Mouse (Mus musculus) heart, postnatal 25 days (tissue): Measurements from ENCODE around the gene Dnhd1. TPM values are rescaled to one million over a fixed set of nuclear protein-coding genes. Genes with fewer than 3 reads are reported as not detected.
"Not testable (repeated sequence)": the region's sequence is repeated elsewhere in the genome, so short reads cannot be mapped to it uniquely, and the experiment has no call there.

Source experiments
- DNase-seq: peaks from one replicate; pipeline ENCODE4 v3.0.0; 2022; ENCODE audit warnings: low spot score
- intact Hi-C: fragments of 180-260 bp; cut with DNase I; formaldehyde crosslinking; loops from one replicate; pipeline ENCODE4 v1.15.1; 2025
- total RNA-seq, 2 experiments: library from RNA; stranded (reverse); gene quantifications; 2 replicates each; pipeline ENCODE4 v1.2.3; 2021

The Dnhd1 gene
- total RNA-seq, 2 experiments from 2014 or later: 0.65 to 0.73 TPM

DNA sequence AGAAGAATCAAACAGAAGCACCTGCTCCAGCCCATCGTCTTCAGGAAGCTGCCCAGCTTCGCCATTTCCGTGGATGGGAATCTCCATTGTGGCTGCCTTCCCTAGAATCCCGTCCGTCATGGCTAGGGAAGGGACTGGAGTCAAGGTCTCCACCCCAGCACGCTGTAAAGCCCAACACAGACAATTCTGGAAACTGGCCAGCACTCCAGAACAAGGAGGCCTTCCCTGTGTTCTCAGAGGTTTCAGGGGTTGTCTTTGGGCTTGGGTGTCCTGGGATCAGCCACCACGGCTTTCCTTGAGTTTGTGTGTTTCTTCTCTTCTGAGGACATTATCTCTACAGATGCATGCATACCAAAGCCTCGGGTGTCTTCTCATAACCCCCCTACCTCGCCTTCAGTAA lies 11.3 kb upstream of the Dnhd1 start:
- no peak for DNase-seq
- intact Hi-C loops: loop anchor here (5.0 kb wide), 1 partner anchor 87 kb away; the partner anchor contains the start of gene Smpd1

DNA sequence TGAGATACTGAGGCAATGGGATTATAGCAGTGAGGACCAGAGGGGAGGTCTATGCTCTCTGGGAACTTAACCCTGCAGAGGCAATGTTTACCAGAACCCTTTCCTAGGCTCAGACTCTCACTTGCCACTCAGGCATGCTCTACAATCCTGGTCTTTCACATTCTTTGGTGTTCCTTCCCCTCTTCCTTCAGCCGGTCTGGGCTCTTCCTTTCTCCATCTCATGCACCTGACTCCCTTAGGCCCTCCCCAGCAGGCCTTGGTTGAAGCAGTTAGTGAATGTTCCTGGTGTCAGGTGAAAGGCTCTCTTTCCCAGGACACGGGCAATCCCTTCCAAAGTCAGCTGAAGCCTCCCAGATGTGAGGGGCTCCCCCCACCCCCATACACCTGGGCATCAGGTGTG lies 10.9 kb upstream of the Dnhd1 start, which contains the start of gene Timm10b:
Gene Timm10b, plus strand, starts transcription at position 301 of the 400 bp plus-strand sequence.
- no peak for DNase-seq
- intact Hi-C loops: loop anchor here (5.0 kb wide), 3 partner anchors 87 to 173 kb away; partner anchors contain the start of genes Ilk, Mrpl17, Rrp8 and Smpd1

DNA sequence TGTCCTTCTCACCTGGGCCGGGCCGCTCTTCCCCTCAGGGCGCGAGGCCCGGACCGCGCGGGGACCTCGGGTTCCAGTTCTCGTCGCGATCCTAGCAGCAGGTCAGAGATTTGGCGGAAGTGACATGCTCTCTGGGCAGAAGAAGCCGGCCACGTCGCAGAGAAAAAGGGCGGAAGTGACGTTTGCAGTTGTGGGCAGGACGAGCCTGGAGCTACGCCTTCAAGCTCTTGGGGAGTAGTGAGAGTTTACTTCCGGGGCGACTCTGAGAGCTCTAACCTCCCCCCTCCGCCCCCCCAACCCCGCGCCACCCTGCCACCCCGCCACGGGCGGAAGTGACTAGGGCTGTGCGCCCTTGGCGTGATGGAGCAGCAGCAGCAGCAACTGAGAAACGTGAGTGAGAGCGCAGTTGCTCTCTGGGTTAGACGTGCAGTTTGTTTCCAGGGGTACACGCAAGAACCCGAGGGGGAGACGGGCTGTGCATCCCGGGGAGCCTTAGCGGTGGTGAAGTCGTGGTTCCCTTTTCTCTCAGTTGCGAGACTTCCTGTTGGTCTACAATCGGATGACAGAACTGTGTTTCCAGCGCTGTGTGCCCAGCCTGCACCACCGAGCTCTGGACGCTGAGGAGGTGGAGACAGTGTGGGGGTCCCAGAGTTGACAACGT lies 10.3 kb upstream of the Dnhd1 start, which contains the start of the genes Arfip2 and Gm45799:
Gene Arfip2, minus strand, starts transcription at position 184 of the 661 bp plus-strand sequence.
Gene Gm45799, plus strand, starts transcription at position 320 of the 661 bp plus-strand sequence.
- intact Hi-C loops: loop anchor here (5.0 kb wide), 2 partner anchors 97 to 172 kb away; partner anchors contain the start of genes Ilk, Mrpl17 and Rrp8
- DNase-seq: peak; percentile 95

- intact Hi-C loops: loop anchor here (5.0 kb wide), 2 partner anchors 96 to 171 kb away; partner anchors contain the start of genes Ilk, Mrpl17 and Rrp8
- DNase-seq: no peak
Measured at GRCm38 (mm10) chr7:105640894-105641255, 9.8 kb upstream of the Dnhd1 start.

DNA sequence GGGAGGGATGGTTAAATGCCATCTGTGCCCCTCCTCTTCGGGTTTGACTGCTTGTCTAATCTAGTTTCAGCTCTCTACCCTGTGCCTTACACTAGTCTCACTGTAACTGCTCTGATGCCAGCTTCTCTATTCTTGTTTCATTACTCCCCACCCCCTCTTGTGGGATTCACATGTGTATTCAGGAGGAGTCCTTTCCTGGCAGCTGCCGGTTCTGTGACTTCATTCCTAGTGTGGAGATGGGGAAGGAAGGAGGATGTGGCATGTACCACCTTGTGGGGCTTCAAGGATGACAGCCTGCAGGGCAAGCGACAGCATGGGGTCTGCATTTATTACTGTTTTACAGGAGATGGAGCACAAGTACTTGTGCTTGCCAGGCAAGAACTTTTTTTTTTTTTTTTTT lies 8.7 kb upstream of the Dnhd1 start:
- no peak for DNase-seq
- intact Hi-C loops: loop anchor here (5.0 kb wide), 2 partner anchors 95 to 170 kb away; partner anchors contain the start of genes Ilk, Mrpl17 and Rrp8

- intact Hi-C loops: no loop called here
Measured at GRCm38 (mm10) chr7:105685541-105686197, 35.0 kb downstream of the Dnhd1 start.

DNA sequence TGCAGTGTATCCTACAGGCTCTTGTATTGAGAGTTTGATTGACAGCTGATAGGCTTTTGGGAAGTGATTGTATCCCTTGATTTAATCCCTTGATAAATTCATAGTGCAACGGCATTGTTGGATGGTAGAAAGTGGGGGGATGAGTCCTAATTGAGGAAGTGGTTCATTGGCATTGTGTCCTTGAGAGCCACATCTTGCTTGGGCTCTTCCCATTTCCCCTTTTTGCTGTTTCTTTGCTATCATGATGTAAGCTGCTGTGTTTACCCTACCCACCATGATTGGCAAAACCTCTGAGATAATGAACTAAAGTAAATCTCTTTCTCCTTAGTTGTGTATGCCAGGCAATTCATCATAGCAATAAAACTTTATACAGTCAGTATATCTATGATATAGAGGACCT lies 40.2 kb downstream of the Dnhd1 start:
- intact Hi-C loops: no loop called here
- DNase-seq: no peak

More at GRCm38 (mm10) chr7:105685541-105686197, 35.0 kb downstream of the Dnhd1 start:
- no peak for DNase-seq

- DNase-seq: no peak
- intact Hi-C loops: no loop called here
Measured at GRCm38 (mm10) chr7:105703184-105703583, 52.6 kb downstream of the Dnhd1 start.

DNA sequence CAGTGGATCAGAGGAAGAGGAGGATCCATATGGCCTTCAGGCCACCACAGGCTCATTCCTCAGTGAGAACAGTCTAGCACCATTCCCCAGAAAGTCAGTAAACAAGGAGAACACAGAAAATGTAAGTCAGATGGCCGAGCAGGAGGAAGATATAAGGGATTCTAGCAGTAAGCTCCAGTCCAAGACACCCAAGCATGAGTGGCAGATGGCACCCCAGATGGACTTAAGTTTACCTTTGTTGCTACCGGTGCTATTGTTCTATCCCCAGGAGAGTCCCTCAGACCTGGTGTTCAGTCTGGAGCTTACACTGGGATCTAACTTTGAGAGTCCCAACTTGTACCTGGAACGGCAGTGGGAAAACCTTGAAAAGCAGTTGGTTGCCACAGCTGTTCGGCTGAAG lies 53.2 kb downstream of the Dnhd1 start:
- no peak for DNase-seq
- intact Hi-C loops: no loop called here

DNA sequence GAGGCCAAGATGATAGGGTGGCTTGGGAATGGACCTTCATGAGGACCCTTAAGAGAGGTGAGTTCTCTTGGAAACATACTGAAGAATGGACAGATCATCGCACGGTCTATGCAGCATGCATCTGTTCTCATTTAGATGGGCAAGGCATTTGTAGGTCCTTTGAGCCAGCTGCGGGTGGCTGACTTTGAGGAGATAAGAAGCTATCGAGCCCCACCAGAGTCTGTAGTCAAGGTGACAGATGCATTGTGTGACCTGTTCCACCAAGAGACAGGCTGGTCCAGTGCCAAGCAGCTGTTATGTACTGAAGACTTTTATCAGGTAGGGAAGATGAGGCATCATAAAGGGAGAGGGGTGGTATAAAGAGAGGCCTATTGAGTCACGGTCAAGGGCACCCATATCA lies 58.1 kb downstream of the Dnhd1 start:
- intact Hi-C loops: no loop called here
- no peak for DNase-seq

GRCm38 (mm10) chr7:105715366-105715765 lies 64.7 kb downstream of the Dnhd1 start:
- intact Hi-C loops: no loop called here
- no peak for DNase-seq

- intact Hi-C loops: no loop called here
- DNase-seq: no peak
Measured at GRCm38 (mm10) chr7:105721916-105722315, 71.3 kb downstream of the Dnhd1 start.

- no peak for DNase-seq
- intact Hi-C loops: loop anchor here (1.0 kb wide), 1 partner anchor 92 kb away; no protein-coding TSS in a partner anchor
Measured at GRCm38 (mm10) chr7:105726144-105726979, 75.7 kb downstream of the Dnhd1 start.

GRCm38 (mm10) chr7:105726980-105727325 lies 76.3 kb downstream of the Dnhd1 start:
- no peak for DNase-seq
- intact Hi-C loops: loop anchor here (1.0 kb wide), 1 partner anchor 91 kb away; no protein-coding TSS in a partner anchor

DNA sequence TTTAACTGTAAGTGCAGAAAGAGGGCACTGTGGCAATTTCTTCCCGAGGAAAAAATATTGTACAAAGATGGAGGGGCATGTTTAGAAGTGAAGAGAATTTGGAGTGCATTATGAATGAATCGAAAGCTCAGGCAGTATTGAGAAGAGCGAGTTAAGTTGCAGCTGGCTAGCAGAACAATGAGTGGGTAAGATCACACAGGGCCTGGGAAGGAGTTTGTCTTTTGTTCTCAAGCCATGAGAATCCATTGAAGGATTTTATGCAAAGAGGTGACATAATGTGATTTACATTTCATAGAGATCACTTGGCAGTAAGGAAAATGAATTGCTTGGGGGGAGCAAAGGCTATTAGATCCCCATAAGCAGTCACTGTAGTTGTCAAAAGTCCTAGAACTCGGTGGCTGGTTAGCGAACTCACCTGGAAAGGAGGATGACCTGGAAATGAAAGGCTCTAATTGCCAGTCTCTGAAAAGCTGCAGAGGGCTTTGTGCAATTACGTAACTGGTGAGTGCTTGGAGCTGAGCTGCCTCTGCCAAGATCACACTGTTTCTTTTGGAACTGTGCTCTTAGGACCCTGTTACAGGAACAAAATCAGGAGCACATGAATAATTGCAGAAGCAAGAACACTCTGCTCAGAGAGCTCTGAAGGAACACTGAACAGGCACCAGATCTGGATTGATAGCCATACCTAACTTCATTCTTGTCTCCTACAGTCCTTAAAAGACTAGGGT lies 78.2 kb downstream of the Dnhd1 start:
- intact Hi-C loops: no loop called here
- DNase-seq: no peak

GRCm38 (mm10) chr7:105733836-105734235 lies 83.2 kb downstream of the Dnhd1 start:
- no peak for DNase-seq
- intact Hi-C loops: no loop called here

DNA sequence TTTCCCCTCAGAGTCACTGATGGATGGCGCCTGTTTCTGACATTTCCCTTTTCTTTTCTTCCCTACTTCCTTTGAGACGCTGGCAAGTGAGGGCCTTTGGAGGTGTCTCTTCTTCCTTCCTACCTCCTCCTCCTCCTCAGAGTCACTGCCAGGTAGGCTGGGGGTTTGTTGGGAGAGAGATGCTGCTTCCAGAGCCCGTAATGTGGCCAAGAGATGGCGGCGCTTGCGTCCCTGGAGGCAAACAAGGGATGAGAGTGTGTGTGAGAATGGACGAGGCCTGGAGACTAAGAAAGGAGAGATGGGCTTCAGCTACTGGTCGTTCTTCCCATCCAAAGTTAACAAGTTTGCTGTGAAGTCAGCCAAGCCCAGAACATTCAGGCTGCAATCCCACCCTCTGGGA lies 84.2 kb downstream of the Dnhd1 start:
- intact Hi-C loops: loop anchor here (5.0 kb wide), 3 partner anchors 93 to 253 kb away; partner anchors contain the start of genes Arfip2, Cavin3, Gm45799 and Smpd1
- DNase-seq: no peak

GRCm38 (mm10) chr7:105735464-105735863 lies 84.8 kb downstream of the Dnhd1 start:
- intact Hi-C loops: loop anchor here (5.0 kb wide), 3 partner anchors 93 to 253 kb away; partner anchors contain the start of genes Arfip2, Cavin3, Gm45799 and Smpd1
- DNase-seq: not testable (repeated sequence)
